Mouse (Mus musculus): ENCODE results near the gene Cabp2. TPM values are rescaled to one million over a fixed set of nuclear protein-coding genes. Genes with fewer than 3 reads are reported as not detected.

Cabp2 gene
- polyA plus RNA-seq, 1 experiment from 2014 or later: not detected

- Histone ChIP-seq H3K36me3 (no peaks in the 10 kb centered on the region), H3K4me2 (0 out of 2 replicates have a peak overlapping the region, but pooled peaks have one; percentile 5), H3K27me3 (peaks cover 17% of the 10 kb centered on the region; the same call in 1 of the 2 replicates), H3K27ac (no peak overlapping the region), H3K4me3 (replicated peaks) (no peak overlapping the region), H3K4me1 (replicated peaks) (0 out of 2 replicates have a peak, but pooled peaks cover 7% of the 10 kb centered on the region), H3K9ac (replicated peaks) (no peak overlapping the region), H3K9me3 (no peaks in the 10 kb centered on the region)
- WGBS: 28% methylated on average over 8 of the region's 8 CpGs
- ATAC-seq (ENCODE audit: insufficient number of reproducible peaks, insufficient read depth, low FRiP score, low TSS enrichment, low read depth): no peak
Observed at GRCm38 (mm10) chr19:4083826-4084225, 2.4 kb downstream of the Cabp2 start.

GRCm38 (mm10) chr19:4084984-4085383, 3.6 kb downstream of the Cabp2 start:
- Histone ChIP-seq H3K27me3 (peaks cover 22% of the 10 kb centered on the region), H3K36me3 (no peaks in the 10 kb centered on the region), H3K27ac (no peak overlapping the region), H3K9me3 (no peaks in the 10 kb centered on the region), H3K4me3 (replicated peaks) (no peak overlapping the region), H3K9ac (replicated peaks) (no peak overlapping the region), H3K4me1 (replicated peaks) (0 out of 2 replicates have a peak, but pooled peaks cover 7% of the 10 kb centered on the region), H3K4me2 (no peak overlapping the region)
- ATAC-seq (ENCODE audit: insufficient number of reproducible peaks, insufficient read depth, low FRiP score, low TSS enrichment, low read depth): no peak
- 86% methylated on average over 1 of the region's 1 CpGs for WGBS

- H3K4me3 ChIP-seq (replicated peaks): no peak overlapping the region
- no peaks in the 10 kb centered on the region for H3K36me3 ChIP-seq
- 91% methylated on average over 15 of the region's 15 CpGs for WGBS
- H3K4me1 ChIP-seq (replicated peaks): 0 out of 2 replicates have a peak, but pooled peaks cover 7% of the 10 kb centered on the region
- no peak overlapping the region for H3K27ac ChIP-seq
- H3K27me3 ChIP-seq: peaks cover 22% of the 10 kb centered on the region
- H3K9ac ChIP-seq (replicated peaks): no peak overlapping the region
- H3K4me2 ChIP-seq: no peak overlapping the region
- no peaks in the 10 kb centered on the region for H3K9me3 ChIP-seq
- no peak for ATAC-seq (ENCODE audit: insufficient number of reproducible peaks, insufficient read depth, low FRiP score, low TSS enrichment, low read depth)
Observed at GRCm38 (mm10) chr19:4086156-4086555, 4.8 kb downstream of the Cabp2 start.

GRCm38 (mm10) chr19:4087090-4087489, 5.7 kb downstream of the Cabp2 start:
- WGBS: 89% methylated on average over 5 of the region's 5 CpGs
- Histone ChIP-seq H3K4me3 (replicated peaks) (no peak overlapping the region), H3K27ac (no peak overlapping the region), H3K36me3 (no peaks in the 10 kb centered on the region), H3K27me3 (peaks cover 22% of the 10 kb centered on the region), H3K9ac (replicated peaks) (no peak overlapping the region), H3K4me2 (no peak overlapping the region), H3K9me3 (no peaks in the 10 kb centered on the region), H3K4me1 (replicated peaks) (0 out of 2 replicates have a peak, but pooled peaks cover 7% of the 10 kb centered on the region)
- ATAC-seq (ENCODE audit: insufficient number of reproducible peaks, insufficient read depth, low FRiP score, low TSS enrichment, low read depth): no peak

- H3K27ac ChIP-seq: no peak overlapping the region
- no peaks in the 10 kb centered on the region for H3K36me3 ChIP-seq
- H3K27me3 ChIP-seq: peaks cover 17% of the 10 kb centered on the region
- no peak overlapping the region for H3K4me2 ChIP-seq
- ATAC-seq (ENCODE audit: insufficient number of reproducible peaks, insufficient read depth, low FRiP score, low TSS enrichment, low read depth): no peak
- 0 out of 2 replicates have a peak, but pooled peaks cover 7% of the 10 kb centered on the region for H3K4me1 ChIP-seq (replicated peaks)
- H3K4me3 ChIP-seq (replicated peaks): no peak overlapping the region
- WGBS: 39% methylated on average over 5 of the region's 5 CpGs
- H3K9ac ChIP-seq (replicated peaks): no peak overlapping the region
- no peaks in the 10 kb centered on the region for H3K9me3 ChIP-seq
Observed at GRCm38 (mm10) chr19:4088146-4088545, 6.8 kb downstream of the Cabp2 start.

- H3K4me2 ChIP-seq: no peak overlapping the region
- H3K27me3 ChIP-seq: peaks cover 15% of the 10 kb centered on the region
- H3K36me3 ChIP-seq: no peaks in the 10 kb centered on the region
- WGBS: 74% methylated on average over 6 of the region's 6 CpGs
- no peak overlapping the region for H3K27ac ChIP-seq
- no peaks in the 10 kb centered on the region for H3K9me3 ChIP-seq
- no peak overlapping the region for H3K4me3 ChIP-seq (replicated peaks)
- H3K4me1 ChIP-seq (replicated peaks): 0 out of 2 replicates have a peak, but pooled peaks cover 1% of the 10 kb centered on the region
- no peak for ATAC-seq (ENCODE audit: insufficient number of reproducible peaks, insufficient read depth, low FRiP score, low TSS enrichment, low read depth)
- no peak overlapping the region for H3K9ac ChIP-seq (replicated peaks)
Observed at GRCm38 (mm10) chr19:4089128-4089527, 7.8 kb downstream of the Cabp2 start.

- Histone ChIP-seq H3K9ac (replicated peaks) (no peak overlapping the region), H3K4me3 (replicated peaks) (no peak overlapping the region), H3K4me2 (no peak overlapping the region), H3K27me3 (peaks cover 11% of the 10 kb centered on the region; the same call in 1 of the 2 replicates), H3K4me1 (replicated peaks) (no peaks in the 10 kb centered on the region), H3K36me3 (no peaks in the 10 kb centered on the region), H3K27ac (no peak overlapping the region), H3K9me3 (no peaks in the 10 kb centered on the region)
- no peak for ATAC-seq (ENCODE audit: insufficient number of reproducible peaks, insufficient read depth, low FRiP score, low TSS enrichment, low read depth)
- WGBS: 80% methylated on average over 3 of the region's 3 CpGs
Observed at GRCm38 (mm10) chr19:4090446-4090845, 9.1 kb downstream of the Cabp2 start.

GRCm38 (mm10) chr19:4091383-4091782, 10.0 kb downstream of the Cabp2 start:
- no peak overlapping the region for H3K4me3 ChIP-seq (replicated peaks)
- no peaks in the 10 kb centered on the region for H3K36me3 ChIP-seq
- H3K4me2 ChIP-seq: no peak overlapping the region
- H3K27ac ChIP-seq: no peak overlapping the region
- H3K4me1 ChIP-seq (replicated peaks): peaks cover 5% of the 10 kb centered on the region
- H3K27me3 ChIP-seq: peaks cover 6% of the 10 kb centered on the region; the same call in 1 of the 2 replicates
- no peak overlapping the region for H3K9ac ChIP-seq (replicated peaks)
- WGBS: 56% methylated on average over 2 of the region's 2 CpGs
- ATAC-seq (ENCODE audit: insufficient number of reproducible peaks, insufficient read depth, low FRiP score, low TSS enrichment, low read depth): no peak
- no peaks in the 10 kb centered on the region for H3K9me3 ChIP-seq

- H3K4me2 ChIP-seq: no peak overlapping the region
- H3K36me3 ChIP-seq: no peaks in the 10 kb centered on the region
- 69% methylated on average over 3 of the region's 3 CpGs for WGBS
- H3K4me3 ChIP-seq (replicated peaks): no peak overlapping the region
- no peak overlapping the region for H3K9ac ChIP-seq (replicated peaks)
- H3K27me3 ChIP-seq: peaks cover 6% of the 10 kb centered on the region; the same call in 1 of the 2 replicates
- no peak overlapping the region for H3K27ac ChIP-seq
- H3K9me3 ChIP-seq: no peaks in the 10 kb centered on the region
- ATAC-seq (ENCODE audit: insufficient number of reproducible peaks, insufficient read depth, low FRiP score, low TSS enrichment, low read depth): no peak
- H3K4me1 ChIP-seq (replicated peaks): peaks cover 12% of the 10 kb centered on the region
Observed at GRCm38 (mm10) chr19:4092750-4093149, 11.4 kb downstream of the Cabp2 start.

GRCm38 (mm10) chr19:4093772-4094171, 12.4 kb downstream of the Cabp2 start:
- no peak for ATAC-seq (ENCODE audit: insufficient number of reproducible peaks, insufficient read depth, low FRiP score, low TSS enrichment, low read depth)
- 48% methylated on average over 7 of the region's 7 CpGs for WGBS
- Histone ChIP-seq H3K27ac (no peak overlapping the region), H3K4me1 (replicated peaks) (peaks cover 19% of the 10 kb centered on the region), H3K9ac (replicated peaks) (no peak overlapping the region), H3K27me3 (peaks cover 6% of the 10 kb centered on the region; the same call in 1 of the 2 replicates), H3K9me3 (no peaks in the 10 kb centered on the region), H3K4me2 (no peak overlapping the region), H3K36me3 (no peaks in the 10 kb centered on the region), H3K4me3 (replicated peaks) (no peak overlapping the region)

- Histone ChIP-seq H3K36me3 (no peaks in the 10 kb centered on the region), H3K4me2 (no peak overlapping the region), H3K4me1 (replicated peaks) (peaks cover 25% of the 10 kb centered on the region), H3K9ac (replicated peaks) (no peak overlapping the region), H3K4me3 (replicated peaks) (no peak overlapping the region), H3K27ac (no peak overlapping the region), H3K9me3 (no peaks in the 10 kb centered on the region), H3K27me3 (peaks cover 7% of the 10 kb centered on the region)
- WGBS: 81% methylated on average over 3 of the region's 3 CpGs
- no peak for ATAC-seq (ENCODE audit: insufficient number of reproducible peaks, insufficient read depth, low FRiP score, low TSS enrichment, low read depth)
Observed at GRCm38 (mm10) chr19:4094348-4094747, 13.0 kb downstream of the Cabp2 start.

- no peak overlapping the region for H3K27ac ChIP-seq
- no peak for ATAC-seq (ENCODE audit: insufficient number of reproducible peaks, insufficient read depth, low FRiP score, low TSS enrichment, low read depth)
- WGBS: 72% methylated on average over 5 of the region's 5 CpGs
Observed at GRCm38 (mm10) chr19:4094774-4095303, 13.5 kb downstream of the Cabp2 start.

More at GRCm38 (mm10) chr19:4094774-4095303, 13.5 kb downstream of the Cabp2 start:
- no peaks in the 10 kb centered on the region for H3K9me3 ChIP-seq
- no peak overlapping the region for H3K4me2 ChIP-seq
- H3K9ac ChIP-seq (replicated peaks): no peak overlapping the region
- peaks cover 10% of the 10 kb centered on the region for H3K27me3 ChIP-seq
- no peak overlapping the region for H3K4me3 ChIP-seq (replicated peaks)
- H3K36me3 ChIP-seq: no peaks in the 10 kb centered on the region
- H3K4me1 ChIP-seq (replicated peaks): peaks cover 30% of the 10 kb centered on the region

Data from limb, embryonic 12.5 days (tissue).